Mouse (Mus musculus) limb, embryonic 13.5 days (tissue): Measurements from ENCODE around the gene Gh. TPM values are rescaled to one million over a fixed set of nuclear protein-coding genes. Genes with fewer than 3 reads are reported as not detected.
"Not testable (repeated sequence)": the region's sequence is repeated elsewhere in the genome, so short reads cannot be mapped to it uniquely, and the experiment has no call there.

Experiments used
- ATAC-seq: fragments of 200-750 bp; cut with Nextera tagmentation; 2 replicates; pipeline ENCODE4 v1.8.0; 2017; ENCODE audit warnings: low read depth, moderate number of reproducible peaks, moderate TSS enrichment; ENCODE audit not compliant: low FRiP score
- H3K27ac ChIP-seq: fragments of 300-500 bp; sonication (generic); 2 replicates; pipeline ENCODE4 v1.5.1; 2015; ENCODE audit warnings: inconsistent platforms, mild to moderate bottlenecking, moderate library complexity
- H3K27me3 ChIP-seq: fragments of 300-500 bp; sonication (generic); 2 replicates; pipeline ENCODE4 v1.6.1; 2015; ENCODE audit warnings: mild to moderate bottlenecking, inconsistent platforms
- H3K36me3 ChIP-seq: fragments of 300-500 bp; sonication (generic); 2 replicates; pipeline ENCODE4 v1.6.1; 2015; ENCODE audit warnings: inconsistent platforms, mild to moderate bottlenecking, moderate library complexity
- H3K4me1 ChIP-seq: fragments of 300-500 bp; sonication (generic); 2 replicates; pipeline ENCODE4 v1.6.1; 2015; ENCODE audit warnings: inconsistent platforms
- H3K4me2 ChIP-seq: fragments of 300-500 bp; sonication (generic); replicated peaks from 2 replicates; pipeline ENCODE4 v1.6.1; 2015; ENCODE audit warnings: inconsistent platforms, mild to moderate bottlenecking, moderate library complexity
- H3K4me3 ChIP-seq: fragments of 300-500 bp; sonication (generic); 2 replicates; pipeline ENCODE4 v1.5.1; 2015; ENCODE audit warnings: moderate library complexity, mild to moderate bottlenecking, inconsistent platforms
- H3K9ac ChIP-seq: fragments of 300-500 bp; sonication (generic); 2 replicates; pipeline ENCODE4 v1.6.1; 2015; ENCODE audit warnings: mild to moderate bottlenecking, inconsistent platforms
- H3K9me3 ChIP-seq: fragments of 300-500 bp; sonication (generic); 2 replicates; pipeline ENCODE4 v1.6.1; 2016; ENCODE audit warnings: inconsistent platforms
- WGBS: fragments of 180-500 bp; shearing (Covaris S2); methylation state at CpG from one replicate; pipeline ENCODE4 v1.1.7; 2015; 5-methylcytosine and 5-hydroxymethylcytosine counted together
- polyA plus RNA-seq: library from polyadenylated mRNA; unstranded; fragments of >200 nt; fragmentation: Nextera tagmentation; extraction: Ambion mirVana; gene quantifications from 2 replicates; pipeline ENCODE4 v1.2.1, GENCODE M21; 2015

The Gh gene
- not detected in 2 replicates for polyA plus RNA-seq

- no peak within 1 kb of the TSS for H3K27ac ChIP-seq
- H3K4me1 ChIP-seq = no peaks in the 10 kb centered on the region
- H3K4me3 ChIP-seq = no peak within 1 kb of the TSS
- no peak for ATAC-seq
- no peaks in the 10 kb centered on the region for H3K36me3 ChIP-seq
- H3K27me3 ChIP-seq = no peaks in the 10 kb centered on the region
- H3K9ac ChIP-seq = no peak within 1 kb of the TSS; the same call in 1 of the 2 replicates
- 80% methylated on average over 9 of the region's 9 CpGs for WGBS
- no peaks in the 10 kb centered on the region for H3K9me3 ChIP-seq
- no peak within 1 kb of the TSS for H3K4me2 ChIP-seq
These were observed at the start of gene Gh for GRCm38 (mm10) chr11:106301765-106302164. TSS of gene Gh (minus strand) at chr11:106301865.

GRCm38 (mm10) chr11:106351253-106351652, 49.6 kb upstream of the Gh start:
- Histone ChIP-seq H3K4me2 (no peak overlapping the region), H3K27me3 (no peaks in the 10 kb centered on the region), H3K27ac (no peak overlapping the region), H3K9me3 (no peaks in the 10 kb centered on the region), H3K9ac (no peak overlapping the region), H3K4me3 (no peak overlapping the region), H3K4me1 (peaks cover 6% of the 10 kb centered on the region; the same call in 1 of the 2 replicates), H3K36me3 (no peaks in the 10 kb centered on the region)
- no peak for ATAC-seq
- 63% methylated on average over 3 of the region's 3 CpGs for WGBS

GRCm38 (mm10) chr11:106350853-106351252, 49.2 kb upstream of the Gh start:
- H3K27me3 ChIP-seq = no peaks in the 10 kb centered on the region
- H3K27ac ChIP-seq = no peak overlapping the region
- no peaks in the 10 kb centered on the region for H3K9me3 ChIP-seq
- no peak overlapping the region for H3K4me3 ChIP-seq
- peaks cover 6% of the 10 kb centered on the region; the same call in 1 of the 2 replicates for H3K4me1 ChIP-seq
- H3K4me2 ChIP-seq = no peak overlapping the region
- H3K36me3 ChIP-seq = no peaks in the 10 kb centered on the region
- no peak for ATAC-seq
- 43% methylated on average over 5 of the region's 5 CpGs for WGBS
- H3K9ac ChIP-seq = no peak overlapping the region

DNA sequence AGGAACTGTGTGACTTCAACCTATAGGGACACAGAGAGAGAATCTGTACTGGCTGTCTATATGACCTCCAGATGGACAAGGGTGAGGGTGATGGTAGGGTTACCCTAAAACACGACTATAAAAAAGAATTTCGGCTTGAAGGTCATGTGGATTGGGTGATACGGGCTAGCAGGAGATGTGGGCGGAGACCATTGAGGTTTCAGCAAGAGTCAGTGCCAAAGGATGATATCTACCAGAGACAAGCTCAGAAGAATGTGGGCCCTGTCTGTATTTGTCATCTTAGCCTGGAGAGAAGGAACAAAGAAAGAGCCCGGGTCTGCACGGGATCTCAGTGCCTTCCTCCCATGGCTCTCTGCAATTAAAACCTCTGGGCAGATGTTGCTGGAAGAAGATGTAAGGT, 48.1 kb upstream of the Gh start:
- H3K9me3 ChIP-seq = no peaks in the 10 kb centered on the region
- peaks cover 9% of the 10 kb centered on the region; the same call in 1 of the 2 replicates for H3K4me1 ChIP-seq
- no peaks in the 10 kb centered on the region for H3K36me3 ChIP-seq
- H3K27ac ChIP-seq = no peak overlapping the region
- no peak overlapping the region for H3K4me3 ChIP-seq
- no peak for ATAC-seq
- no peaks in the 10 kb centered on the region for H3K27me3 ChIP-seq
- H3K9ac ChIP-seq = no peak overlapping the region
- H3K4me2 ChIP-seq = no peak overlapping the region
- 84% methylated on average over 6 of the region's 6 CpGs for WGBS

DNA sequence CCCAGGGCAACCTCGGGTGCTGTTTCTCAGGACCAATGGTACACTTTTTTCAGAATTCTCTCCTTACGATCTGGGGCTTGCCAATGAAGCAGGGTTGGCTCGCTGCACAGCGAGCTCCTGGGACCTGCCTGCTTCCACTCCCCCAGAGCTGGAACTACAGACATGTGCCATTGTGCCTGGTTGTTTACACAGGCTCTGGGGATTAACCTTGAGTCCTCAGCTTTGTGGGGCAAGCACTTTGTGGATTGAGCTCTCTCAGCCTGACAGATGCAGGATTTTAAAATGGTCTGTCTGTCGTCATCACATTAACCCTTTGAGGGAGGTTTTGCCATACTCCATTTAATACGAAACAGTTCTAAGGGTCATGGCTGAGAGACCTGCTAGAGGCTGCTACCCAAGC, 43.2 kb upstream of the Gh start:
- Histone ChIP-seq H3K36me3 (no peaks in the 10 kb centered on the region), H3K4me2 (no peak overlapping the region), H3K4me1 (peaks cover 10% of the 10 kb centered on the region; the same call in 1 of the 2 replicates), H3K27me3 (no peaks in the 10 kb centered on the region), H3K9ac (no peak overlapping the region), H3K4me3 (no peak overlapping the region), H3K9me3 (no peaks in the 10 kb centered on the region), H3K27ac (no peak overlapping the region)
- ATAC-seq = no peak
- 53% methylated on average over 6 of the region's 6 CpGs for WGBS

DNA sequence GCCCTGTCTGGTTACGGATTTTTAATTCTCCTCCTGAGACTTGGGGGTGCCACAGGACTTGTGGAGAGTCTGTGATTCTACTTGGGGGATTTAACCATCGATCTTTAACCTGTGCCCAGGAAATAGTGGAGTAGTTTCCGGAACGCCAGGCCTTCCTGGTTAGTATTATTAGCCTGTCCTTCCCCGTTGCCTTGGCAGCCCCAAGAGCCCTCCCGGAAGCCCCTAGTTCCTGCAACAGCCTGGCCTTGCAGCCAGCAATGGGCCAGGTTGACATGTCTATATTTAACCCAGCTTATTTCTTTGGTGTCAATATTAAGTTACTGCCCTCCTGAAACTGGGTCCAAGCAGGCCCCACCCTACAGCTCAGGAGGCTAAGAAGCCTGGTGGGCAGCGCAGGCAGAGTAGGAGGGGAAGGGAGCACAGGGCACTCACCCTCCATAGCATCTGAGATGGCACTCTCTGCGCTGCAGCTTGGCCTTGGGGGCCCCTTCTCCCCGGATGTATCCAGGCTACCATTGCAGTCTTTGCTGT, 39.4 kb upstream of the Gh start:
- H3K9me3 ChIP-seq = no peaks in the 10 kb centered on the region
- no peak overlapping the region for H3K4me2 ChIP-seq
- no peak overlapping the region for H3K4me3 ChIP-seq
- 77% methylated on average over 9 of the region's 9 CpGs for WGBS
- no peaks in the 10 kb centered on the region for H3K36me3 ChIP-seq
- no peak overlapping the region for H3K9ac ChIP-seq
- H3K27me3 ChIP-seq = no peaks in the 10 kb centered on the region
- H3K4me1 ChIP-seq = peaks cover 10% of the 10 kb centered on the region; the same call in 1 of the 2 replicates
- H3K27ac ChIP-seq = no peak overlapping the region
- no peak for ATAC-seq

DNA sequence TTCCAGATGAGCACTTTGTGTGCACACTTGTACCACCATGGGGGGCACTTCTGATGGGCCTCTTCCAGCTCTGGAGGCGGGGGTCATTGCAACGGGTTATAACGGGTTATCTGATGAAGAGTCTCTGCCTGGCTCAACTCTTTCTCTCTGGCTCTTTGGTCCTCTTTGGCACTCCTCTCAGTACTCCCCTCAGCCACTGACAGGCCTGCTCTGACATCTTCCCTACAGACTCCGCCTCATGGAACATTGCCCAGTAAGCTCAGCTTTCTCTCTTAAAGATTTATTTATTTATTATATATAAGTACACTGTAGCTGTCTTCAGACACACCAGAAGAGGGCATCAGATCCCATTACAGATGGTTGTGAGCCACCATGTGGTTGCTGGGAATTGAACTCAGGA, 37.7 kb upstream of the Gh start:
- H3K9ac ChIP-seq, H3K9me3 ChIP-seq, H3K36me3 ChIP-seq, H3K27me3 ChIP-seq, H3K4me2 ChIP-seq, H3K4me1 ChIP-seq, ATAC-seq, H3K4me3 ChIP-seq, H3K27ac ChIP-seq: not testable (repeated sequence)
- 85% methylated on average over 4 of the region's 4 CpGs for WGBS

- no peak overlapping the region for H3K4me3 ChIP-seq
- H3K27ac ChIP-seq = no peak overlapping the region
- H3K4me1 ChIP-seq = peaks cover 5% of the 10 kb centered on the region; the same call in 1 of the 2 replicates
- H3K9me3 ChIP-seq = no peaks in the 10 kb centered on the region
- H3K27me3 ChIP-seq = no peaks in the 10 kb centered on the region
- no peaks in the 10 kb centered on the region for H3K36me3 ChIP-seq
- ATAC-seq = no peak
- no peak overlapping the region for H3K9ac ChIP-seq
- WGBS = 64% methylated on average over 7 of the region's 7 CpGs
- no peak overlapping the region for H3K4me2 ChIP-seq
These were observed 37.2 kb upstream of the Gh start for GRCm38 (mm10) chr11:106338870-106339269.

GRCm38 (mm10) chr11:106338029-106338428, 36.4 kb upstream of the Gh start:
- WGBS = 80% methylated on average over 5 of the region's 5 CpGs
- Histone ChIP-seq H3K4me2 (no peak overlapping the region), H3K36me3 (no peaks in the 10 kb centered on the region), H3K27me3 (no peaks in the 10 kb centered on the region), H3K4me3 (no peak overlapping the region), H3K27ac (no peak overlapping the region), H3K9ac (no peak overlapping the region), H3K9me3 (no peaks in the 10 kb centered on the region), H3K4me1 (peaks cover 5% of the 10 kb centered on the region; the same call in 1 of the 2 replicates)
- ATAC-seq = no peak

- no peaks in the 10 kb centered on the region for H3K4me1 ChIP-seq
- no peak overlapping the region for H3K4me3 ChIP-seq
- H3K9ac ChIP-seq = no peak overlapping the region
- no peak overlapping the region for H3K4me2 ChIP-seq
- no peak for ATAC-seq
- H3K36me3 ChIP-seq = no peaks in the 10 kb centered on the region
- WGBS = 5% methylated on average over 2 of the region's 2 CpGs
- H3K9me3 ChIP-seq = no peaks in the 10 kb centered on the region
- no peaks in the 10 kb centered on the region for H3K27me3 ChIP-seq
- no peak overlapping the region for H3K27ac ChIP-seq
These were observed 32.4 kb upstream of the Gh start for GRCm38 (mm10) chr11:106334066-106334465.

GRCm38 (mm10) chr11:106332458-106332857, 30.8 kb upstream of the Gh start:
- Histone ChIP-seq H3K27ac (no peak overlapping the region), H3K4me2 (no peak overlapping the region), H3K4me1 (peaks cover 15% of the 10 kb centered on the region), H3K36me3 (no peaks in the 10 kb centered on the region), H3K9me3 (no peaks in the 10 kb centered on the region), H3K4me3 (no peak overlapping the region), H3K27me3 (no peaks in the 10 kb centered on the region), H3K9ac (no peak overlapping the region)
- ATAC-seq = no peak
- 47% methylated on average over 4 of the region's 4 CpGs for WGBS

DNA sequence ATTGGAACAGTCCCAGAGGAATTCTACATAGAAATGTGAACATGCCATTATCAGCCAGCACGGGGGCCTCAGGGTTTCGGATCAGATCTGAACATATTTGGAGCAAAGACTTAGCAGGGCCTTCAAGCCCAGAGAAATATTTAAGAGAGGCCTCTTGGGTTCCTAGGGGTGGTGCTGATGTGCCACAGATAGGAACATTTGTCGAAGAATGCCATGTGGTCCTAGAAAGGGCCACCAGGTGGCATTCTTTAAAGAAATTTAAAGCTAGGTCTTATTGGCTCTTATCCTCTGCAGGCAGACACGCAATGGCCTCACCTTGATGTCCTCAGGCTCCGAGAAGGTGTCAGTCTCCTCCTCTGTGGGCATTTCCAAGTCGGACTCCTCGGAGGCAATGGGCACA, 28.0 kb upstream of the Gh start:
- WGBS = 64% methylated on average over 7 of the region's 7 CpGs
- peaks cover 18% of the 10 kb centered on the region for H3K4me1 ChIP-seq
- no peak for ATAC-seq

GRCm38 (mm10) chr11:106329128-106329527, 27.5 kb upstream of the Gh start:
- 58% methylated on average over 6 of the region's 6 CpGs for WGBS
- H3K9ac ChIP-seq = no peak overlapping the region

More for the DNA sequence above, 28.0 kb upstream of the Gh start:
- no peaks in the 10 kb centered on the region for H3K9me3 ChIP-seq
- H3K27me3 ChIP-seq = no peaks in the 10 kb centered on the region
- no peak overlapping the region for H3K27ac ChIP-seq
- H3K36me3 ChIP-seq = no peaks in the 10 kb centered on the region
- no peak overlapping the region for H3K9ac ChIP-seq
- no peak overlapping the region for H3K4me3 ChIP-seq
- no peak overlapping the region for H3K4me2 ChIP-seq

More at GRCm38 (mm10) chr11:106329128-106329527, 27.5 kb upstream of the Gh start:
- Histone ChIP-seq H3K27ac (no peak overlapping the region), H3K9me3 (no peaks in the 10 kb centered on the region), H3K4me3 (no peak overlapping the region), H3K27me3 (no peaks in the 10 kb centered on the region), H3K4me1 (peaks cover 18% of the 10 kb centered on the region), H3K4me2 (no peak overlapping the region), H3K36me3 (no peaks in the 10 kb centered on the region)
- no peak for ATAC-seq
